Mouse (Mus musculus) hindbrain, embryonic 12.5 days (tissue): Measurements from ENCODE around the gene Fam213a. TPM values are rescaled to one million over a fixed set of nuclear protein-coding genes. Genes with fewer than 3 reads are reported as not detected.
"Not testable (repeated sequence)": the region's sequence is repeated elsewhere in the genome, so short reads cannot be mapped to it uniquely, and the experiment has no call there.

Experiments used
- ATAC-seq: fragments of 200-750 bp; cut with Nextera tagmentation; 2 replicates; pipeline ENCODE4 v1.8.0; 2017; ENCODE audit warnings: moderate TSS enrichment; ENCODE audit not compliant: low FRiP score
- H3K27ac ChIP-seq: fragments of 300-500 bp; sonication (generic); 2 replicates; pipeline ENCODE4 v1.5.1; 2016; ENCODE audit warnings: mild to moderate bottlenecking
- H3K27me3 ChIP-seq: fragments of 300-500 bp; sonication (generic); 2 replicates; pipeline ENCODE4 v1.6.1; 2016; ENCODE audit warnings: mild to moderate bottlenecking
- H3K36me3 ChIP-seq: fragments of 300-500 bp; sonication (generic); 2 replicates; pipeline ENCODE4 v1.6.1; 2016; ENCODE audit warnings: mild to moderate bottlenecking
- H3K4me1 ChIP-seq: fragments of 300-500 bp; sonication (generic); 2 replicates; pipeline ENCODE4 v1.6.1; 2016
- H3K4me2 ChIP-seq: fragments of 300-500 bp; sonication (generic); replicated peaks from 2 replicates; pipeline ENCODE4 v1.6.1; 2016; ENCODE audit warnings: mild to moderate bottlenecking
- H3K4me3 ChIP-seq: fragments of 300-500 bp; sonication (generic); 2 replicates; pipeline ENCODE4 v1.5.1; 2016; ENCODE audit warnings: mild to moderate bottlenecking
- H3K9ac ChIP-seq: fragments of 300-500 bp; sonication (generic); 2 replicates; pipeline ENCODE4 v1.6.1; 2016; ENCODE audit warnings: mild to moderate bottlenecking, moderate library complexity
- H3K9me3 ChIP-seq: fragments of 300-500 bp; sonication (generic); replicated peaks from 2 replicates; pipeline ENCODE4 v1.6.1; 2016; ENCODE audit warnings: mild to moderate bottlenecking
- WGBS: fragments of 180-500 bp; shearing (Covaris S2); methylation state at CpG from one replicate; pipeline ENCODE4 v1.1.7; 2016; 5-methylcytosine and 5-hydroxymethylcytosine counted together
- polyA plus RNA-seq: library from polyadenylated mRNA; unstranded; fragments of >200 nt; fragmentation: Nextera tagmentation; extraction: Ambion mirVana; gene quantifications from 2 replicates; pipeline ENCODE4 v1.2.1, GENCODE M21; 2016

Gene Fam213a
- 62.5 and 65.1 TPM in 2 replicates for polyA plus RNA-seq

- H3K9me3 ChIP-seq, result no peaks in the 10 kb centered on the region
- H3K36me3 ChIP-seq, result no peaks in the 10 kb centered on the region
- H3K27ac ChIP-seq, result peak within 1 kb of the TSS; percentile 56
- H3K4me1 ChIP-seq, result peaks cover 8% of the 10 kb centered on the region
- H3K4me3 ChIP-seq, result peak within 1 kb of the TSS; percentile 51
- H3K9ac ChIP-seq, result peak within 1 kb of the TSS; percentile 71
- no peaks in the 10 kb centered on the region for H3K27me3 ChIP-seq
- H3K4me2 ChIP-seq, result peak within 1 kb of the TSS; percentile 68
- peak; percentile 99 for ATAC-seq
- WGBS, result 5% methylated on average over 31 of the region's 32 CpGs
Observed at GRCm38 (mm10) chr14:41013630-41014613, at the start of gene Fam213a. Fam213a (minus strand) TSS chr14:41013788.

GRCm38 (mm10) chr14:41053190-41053589 is 39.6 kb upstream of the Fam213a start:
- ATAC-seq, H3K4me2 ChIP-seq, H3K27me3 ChIP-seq, H3K36me3 ChIP-seq, H3K4me1 ChIP-seq, H3K9ac ChIP-seq, H3K4me3 ChIP-seq, H3K9me3 ChIP-seq, H3K27ac ChIP-seq: not testable (repeated sequence)
- 59% methylated on average over 3 of the region's 4 CpGs for WGBS

DNA sequence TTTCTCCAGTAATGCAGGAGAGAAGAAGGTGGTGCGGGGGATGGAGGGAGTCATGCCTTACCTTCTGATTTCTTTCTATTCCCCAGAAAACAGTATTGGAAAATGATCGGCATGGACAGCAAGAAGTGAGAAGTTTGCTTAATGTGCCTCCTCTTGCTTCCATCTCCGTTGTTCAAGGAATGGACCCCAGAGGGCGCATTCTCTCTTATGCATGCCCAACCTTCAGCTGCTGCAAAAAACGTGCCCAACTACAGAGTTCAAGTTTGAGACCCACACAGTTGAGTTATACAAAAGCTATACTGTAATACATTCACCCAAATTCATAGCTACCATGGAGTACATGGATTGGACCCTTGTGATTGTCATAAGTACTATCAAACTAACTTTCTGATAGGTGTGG is 38.9 kb upstream of the Fam213a start:
- WGBS, result 82% methylated on average over 5 of the region's 5 CpGs

DNA sequence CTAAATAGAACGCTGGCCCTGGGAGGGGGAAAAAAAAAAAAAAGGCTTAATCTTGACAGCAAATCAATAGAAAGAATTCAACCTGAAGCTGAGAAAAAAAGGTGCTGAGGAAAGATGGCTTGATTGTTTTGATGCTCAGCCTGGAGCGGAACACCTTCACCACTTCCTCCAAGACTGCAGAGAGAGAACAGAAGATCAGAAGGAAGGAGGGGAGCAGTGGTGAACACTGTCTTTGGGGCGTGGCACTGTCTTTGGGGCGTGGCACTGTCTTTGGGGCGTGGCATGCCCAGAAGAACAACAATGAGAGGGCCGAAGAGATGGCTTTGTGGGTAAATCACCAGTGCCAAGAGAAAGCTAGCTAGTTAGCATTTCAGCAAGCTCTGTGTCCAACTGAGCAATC is 36.9 kb upstream of the Fam213a start:
- no peak overlapping the region for H3K27ac ChIP-seq
- no peak overlapping the region for H3K4me2 ChIP-seq
- ATAC-seq, result no peak
- no peaks in the 10 kb centered on the region for H3K27me3 ChIP-seq
- WGBS, result 83% methylated on average over 6 of the region's 6 CpGs
- H3K9me3 ChIP-seq, result no peaks in the 10 kb centered on the region
- H3K4me1 ChIP-seq, result no peaks in the 10 kb centered on the region
- no peak overlapping the region for H3K4me3 ChIP-seq
- no peak overlapping the region for H3K9ac ChIP-seq
- H3K36me3 ChIP-seq, result no peaks in the 10 kb centered on the region

More for the DNA sequence above, 38.9 kb upstream of the Fam213a start:
- no peak for ATAC-seq
- H3K27me3 ChIP-seq, result no peaks in the 10 kb centered on the region
- H3K27ac ChIP-seq, result no peak overlapping the region
- H3K9me3 ChIP-seq, result no peaks in the 10 kb centered on the region
- H3K36me3 ChIP-seq, result no peaks in the 10 kb centered on the region
- no peak overlapping the region for H3K4me2 ChIP-seq
- no peak overlapping the region for H3K9ac ChIP-seq
- H3K4me1 ChIP-seq, result no peaks in the 10 kb centered on the region
- H3K4me3 ChIP-seq, result no peak overlapping the region

DNA sequence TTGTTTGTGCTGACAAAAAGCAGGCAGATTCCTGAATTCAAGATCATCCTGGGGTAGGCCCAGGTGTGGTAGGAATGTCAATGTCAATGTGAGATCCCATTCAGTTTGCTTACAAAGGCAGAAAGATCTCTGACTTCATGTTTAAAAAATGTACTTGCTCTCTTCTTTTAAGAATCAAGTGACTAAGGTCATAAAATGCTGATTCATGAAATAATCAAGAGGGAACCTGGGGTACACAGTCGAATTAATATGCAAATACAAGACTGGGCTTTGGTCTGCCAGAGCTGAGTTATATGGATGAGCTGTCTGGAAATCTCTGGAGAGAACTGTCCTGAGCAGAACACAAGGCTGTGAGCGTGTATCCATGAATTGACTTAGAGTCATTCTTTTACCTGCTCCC is 33.8 kb upstream of the Fam213a start:
- Histone ChIP-seq H3K27me3 (no peaks in the 10 kb centered on the region), H3K4me3 (no peak overlapping the region), H3K9ac (no peak overlapping the region), H3K4me2 (no peak overlapping the region), H3K36me3 (no peaks in the 10 kb centered on the region), H3K27ac (no peak overlapping the region), H3K9me3 (no peaks in the 10 kb centered on the region), H3K4me1 (no peaks in the 10 kb centered on the region)
- 75% methylated on average over 2 of the region's 2 CpGs for WGBS
- no peak for ATAC-seq

- Histone ChIP-seq H3K36me3 (no peaks in the 10 kb centered on the region), H3K27me3 (no peaks in the 10 kb centered on the region), H3K27ac (no peak overlapping the region), H3K4me2 (no peak overlapping the region), H3K9ac (no peak overlapping the region), H3K4me3 (no peak overlapping the region), H3K9me3 (no peaks in the 10 kb centered on the region), H3K4me1 (no peaks in the 10 kb centered on the region)
- ATAC-seq, result peak; percentile 70
- 37% methylated on average over 6 of the region's 6 CpGs for WGBS
Observed at GRCm38 (mm10) chr14:41035146-41035798, 21.7 kb upstream of the Fam213a start.

DNA sequence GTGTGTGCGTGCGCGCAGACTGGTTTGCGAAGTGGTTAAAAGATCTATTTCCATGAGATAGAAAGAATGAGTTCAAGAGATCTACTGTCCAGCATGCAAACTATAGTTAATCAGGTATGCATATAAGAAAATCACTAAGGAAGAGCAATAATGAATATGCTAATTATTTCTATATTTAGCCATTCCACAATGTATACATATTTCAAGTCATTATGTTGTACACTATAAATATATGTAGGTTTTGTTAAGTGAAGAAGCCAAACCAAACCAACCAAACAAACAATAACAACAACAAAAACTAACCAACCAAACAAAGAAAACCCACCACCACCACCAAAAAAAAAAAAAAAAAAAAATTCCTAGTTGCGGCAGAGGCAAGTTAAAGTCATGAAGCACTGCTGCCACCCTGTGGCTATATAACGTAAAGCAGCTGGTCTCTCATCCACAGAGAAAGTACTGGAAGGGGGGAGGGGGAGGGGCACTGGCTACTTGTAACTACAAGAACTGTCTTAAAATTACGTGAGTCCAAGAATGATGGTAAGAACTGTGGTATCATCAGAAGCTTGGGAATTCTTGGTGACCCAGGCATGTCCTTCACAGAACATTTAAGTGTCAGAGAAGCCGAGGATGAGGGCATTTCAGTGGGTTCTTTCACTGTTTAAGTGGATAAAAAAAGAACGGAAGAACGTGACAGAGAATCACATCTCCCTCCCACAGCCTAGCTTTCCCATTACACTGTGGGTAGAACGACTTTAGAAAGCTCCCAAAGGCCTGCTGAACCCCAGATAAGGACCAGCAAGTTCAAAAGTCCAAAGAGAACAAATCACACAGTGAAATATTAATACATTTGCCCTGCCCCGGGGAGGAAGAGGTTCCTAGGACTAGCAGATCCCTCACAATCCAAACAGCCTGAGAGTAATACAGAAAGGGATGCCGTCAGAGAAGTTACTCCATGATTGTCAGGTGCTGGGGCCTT is 19.8 kb upstream of the Fam213a start:
- H3K9me3 ChIP-seq, result no peaks in the 10 kb centered on the region
- WGBS, result 56% methylated on average over 13 of the region's 13 CpGs
- 0 out of 2 replicates have a peak, but pooled peaks have one; percentile 43 for ATAC-seq

GRCm38 (mm10) chr14:41030989-41031513 is 17.5 kb upstream of the Fam213a start:
- ATAC-seq, result no peak
- no peaks in the 10 kb centered on the region for H3K36me3 ChIP-seq
- H3K4me2 ChIP-seq, result no peak overlapping the region
- H3K9ac ChIP-seq, result no peak overlapping the region
- H3K9me3 ChIP-seq, result no peaks in the 10 kb centered on the region
- no peaks in the 10 kb centered on the region for H3K4me1 ChIP-seq
- no peak overlapping the region for H3K4me3 ChIP-seq
- WGBS, result 89% methylated on average over 6 of the region's 6 CpGs
- H3K27me3 ChIP-seq, result no peaks in the 10 kb centered on the region
- H3K27ac ChIP-seq, result no peak overlapping the region

More for the DNA sequence above, 19.8 kb upstream of the Fam213a start:
- Histone ChIP-seq H3K36me3 (no peaks in the 10 kb centered on the region), H3K9ac (no peak overlapping the region), H3K4me1 (no peaks in the 10 kb centered on the region), H3K4me2 (no peak overlapping the region), H3K27me3 (no peaks in the 10 kb centered on the region), H3K4me3 (no peak overlapping the region), H3K27ac (no peak overlapping the region)

DNA sequence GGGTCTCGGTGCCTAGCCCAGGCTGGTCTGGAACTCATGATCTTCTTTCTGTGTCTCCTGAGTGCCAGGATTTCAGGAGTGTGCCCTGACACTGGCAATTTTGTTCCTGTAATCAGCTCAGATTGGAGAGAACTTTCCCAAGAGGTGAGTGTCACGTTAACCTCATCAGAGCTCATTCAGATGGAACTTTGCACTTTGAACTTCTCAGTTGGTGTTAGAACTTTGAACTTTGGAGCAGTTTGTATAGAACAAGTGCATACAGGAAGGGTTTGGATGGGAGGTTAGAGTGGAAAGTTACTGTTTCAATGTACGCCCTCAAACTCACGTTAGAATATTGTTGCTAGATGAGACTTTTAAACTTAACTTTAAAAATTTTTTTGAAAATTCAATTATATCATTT is 15.7 kb upstream of the Fam213a start:
- WGBS, result 77% methylated on average over 4 of the region's 4 CpGs

GRCm38 (mm10) chr14:41025594-41026284 is 12.2 kb upstream of the Fam213a start:
- no peak overlapping the region for H3K27ac ChIP-seq
- H3K4me1 ChIP-seq, result no peaks in the 10 kb centered on the region
- H3K9ac ChIP-seq, result no peak overlapping the region
- 84% methylated on average over 7 of the region's 7 CpGs for WGBS
- ATAC-seq, result no peak
- no peak overlapping the region for H3K4me2 ChIP-seq
- no peaks in the 10 kb centered on the region for H3K27me3 ChIP-seq
- H3K4me3 ChIP-seq, result no peak overlapping the region
- H3K9me3 ChIP-seq, result no peaks in the 10 kb centered on the region
- H3K36me3 ChIP-seq, result no peaks in the 10 kb centered on the region

More for the DNA sequence above, 15.7 kb upstream of the Fam213a start:
- Histone ChIP-seq H3K27me3 (no peaks in the 10 kb centered on the region), H3K4me2 (no peak overlapping the region), H3K9me3 (no peaks in the 10 kb centered on the region), H3K4me3 (no peak overlapping the region), H3K36me3 (no peaks in the 10 kb centered on the region), H3K9ac (no peak overlapping the region), H3K27ac (no peak overlapping the region), H3K4me1 (no peaks in the 10 kb centered on the region)
- no peak for ATAC-seq

GRCm38 (mm10) chr14:41025087-41025486 is 11.5 kb upstream of the Fam213a start:
- H3K9me3 ChIP-seq, result no peaks in the 10 kb centered on the region
- H3K27me3 ChIP-seq, result no peaks in the 10 kb centered on the region
- ATAC-seq, result no peak
- WGBS, result 85% methylated on average over 2 of the region's 2 CpGs
- no peak overlapping the region for H3K27ac ChIP-seq
- H3K4me2 ChIP-seq, result no peak overlapping the region
- no peak overlapping the region for H3K4me3 ChIP-seq
- no peaks in the 10 kb centered on the region for H3K36me3 ChIP-seq
- H3K4me1 ChIP-seq, result no peaks in the 10 kb centered on the region
- no peak overlapping the region for H3K9ac ChIP-seq
